Mouse (Mus musculus) embryo, embryonic 11 days (tissue): ENCODE results near the gene Klf16.
A peak's percentile ranks its signal among the peaks of the same experiment; 100 is the strongest.

Experiments
- DNase-seq: peaks from one replicate; pipeline ENCODE4 v3.0.0-alpha.2; 2015

Klf16 gene

DNA sequence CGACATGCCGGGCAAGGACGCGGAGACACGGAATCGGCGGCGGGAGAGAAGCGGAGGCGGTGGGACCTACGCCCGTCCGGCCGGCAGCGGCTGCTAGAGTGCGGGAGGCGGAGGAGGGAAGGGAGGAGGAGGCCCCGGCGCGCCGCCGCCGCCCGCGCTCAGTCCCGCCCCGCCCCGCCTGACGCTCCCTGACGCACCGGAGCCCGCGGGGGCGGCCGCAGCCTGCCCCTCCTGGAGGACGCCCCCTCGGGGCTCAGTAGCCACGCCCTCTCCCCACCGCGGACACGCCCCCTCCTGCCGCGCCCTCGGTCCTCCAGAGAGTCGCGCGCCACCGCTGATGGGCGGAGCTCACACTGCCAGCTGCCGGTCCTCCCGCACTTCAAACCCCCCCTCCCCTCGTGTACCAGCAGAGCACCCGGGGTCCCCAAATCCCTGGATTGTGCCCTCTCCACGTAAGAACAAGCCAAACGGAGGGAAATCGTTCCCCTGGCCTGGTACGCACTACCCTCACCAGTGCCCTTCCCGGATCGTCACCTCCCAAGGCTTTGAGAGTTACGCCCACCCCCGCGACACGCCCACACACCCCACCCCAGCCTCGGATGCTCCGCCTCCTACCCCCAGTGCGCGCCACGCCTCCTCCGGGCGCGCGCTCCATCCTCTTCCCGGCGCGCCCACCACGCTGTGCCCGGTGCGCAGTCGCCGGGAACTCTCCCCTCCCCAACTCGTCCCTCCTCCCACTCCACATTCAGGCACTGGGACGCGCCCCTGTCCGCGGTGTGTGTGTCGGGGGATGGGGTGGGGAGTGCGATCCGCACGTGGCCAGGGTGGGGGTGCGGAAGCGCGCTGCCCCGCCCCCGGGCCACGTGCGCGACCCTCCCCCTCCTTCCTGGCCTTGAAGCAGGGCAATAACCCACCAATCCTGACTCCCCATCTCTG is at the start of gene Klf16:
Klf16 (minus strand) TSS at position 127 of the 936 bp plus-strand sequence.
- peak; percentile 95 for DNase-seq

DNA sequence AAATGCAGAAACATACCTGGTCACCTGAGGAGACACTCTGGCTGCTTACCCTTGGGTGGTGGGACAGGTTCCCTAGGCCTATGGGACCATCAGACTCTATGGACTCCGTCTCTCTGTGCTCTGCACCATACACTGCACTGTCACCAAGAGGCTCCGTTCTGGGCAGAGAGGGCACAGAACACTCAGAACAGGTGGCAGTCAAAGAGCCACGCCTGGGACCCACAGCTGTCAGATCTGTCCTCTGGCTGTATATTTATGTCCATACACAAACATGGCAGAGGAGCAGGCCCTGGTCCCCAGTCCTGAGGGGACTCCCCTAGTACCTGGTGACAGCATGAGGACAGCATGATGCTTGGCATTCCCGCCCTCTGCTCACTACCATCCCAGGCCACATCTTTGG is 48.6 kb upstream of the Klf16 start:
- DNase-seq, result no peak

- peak; percentile 72 for DNase-seq
These were observed 46.5 kb upstream of the Klf16 start for GRCm38 (mm10) chr10:80623457-80624191.

- no peak for DNase-seq
These were observed 45.7 kb upstream of the Klf16 start, which contains the start of gene Csnk1g2 for GRCm38 (mm10) chr10:80622661-80623456. Gene Csnk1g2 (plus strand): TSS chr10:80622838.

DNA sequence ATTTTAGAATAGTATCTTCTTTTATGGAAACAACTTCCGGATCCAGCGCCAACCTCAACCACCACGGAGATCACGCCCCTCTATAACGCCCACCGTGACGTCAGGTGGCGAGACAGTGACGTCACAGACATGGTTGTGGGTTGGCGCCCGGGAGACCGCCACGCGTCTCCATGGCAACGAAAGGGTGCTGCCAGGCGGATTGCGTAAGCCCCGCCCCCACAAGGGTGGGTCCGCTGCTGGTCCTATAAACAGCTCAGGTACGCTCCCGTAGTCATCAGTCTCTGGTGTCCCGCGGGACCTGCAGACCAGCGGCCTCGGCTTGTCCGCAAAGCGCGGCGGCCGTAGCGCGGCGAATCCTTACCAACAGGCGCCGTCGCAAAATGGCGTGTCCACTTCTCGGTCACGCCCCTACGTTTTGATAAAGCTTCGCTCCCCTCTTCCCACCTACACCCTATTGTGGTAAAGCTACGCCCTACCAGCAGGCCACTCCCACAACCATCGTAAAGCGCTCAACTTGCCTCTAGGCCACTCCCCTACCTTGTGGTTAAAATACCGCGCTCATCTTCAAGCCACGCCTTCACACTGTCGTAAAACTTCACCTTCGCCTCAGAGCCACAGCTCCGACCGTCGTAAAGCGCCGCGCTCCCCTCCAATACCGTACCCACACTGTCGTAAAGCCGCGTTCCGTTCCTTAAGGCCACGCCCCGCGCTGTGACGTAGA is 45.0 kb upstream of the Klf16 start:
- peak; percentile 100 for DNase-seq

- no peak for DNase-seq
These were observed 44.5 kb upstream of the Klf16 start for GRCm38 (mm10) chr10:80621690-80621939.

- DNase-seq, result peak; percentile 20
These were observed 43.9 kb upstream of the Klf16 start for GRCm38 (mm10) chr10:80620796-80621689.

- no peak for DNase-seq
These were observed 43.2 kb upstream of the Klf16 start for GRCm38 (mm10) chr10:80620365-80620764.

- DNase-seq, result peak; percentile 29
These were observed 42.5 kb upstream of the Klf16 start for GRCm38 (mm10) chr10:80619465-80620244.

- DNase-seq, result peak; percentile 8
These were observed 41.1 kb upstream of the Klf16 start for GRCm38 (mm10) chr10:80618181-80618580.

DNA sequence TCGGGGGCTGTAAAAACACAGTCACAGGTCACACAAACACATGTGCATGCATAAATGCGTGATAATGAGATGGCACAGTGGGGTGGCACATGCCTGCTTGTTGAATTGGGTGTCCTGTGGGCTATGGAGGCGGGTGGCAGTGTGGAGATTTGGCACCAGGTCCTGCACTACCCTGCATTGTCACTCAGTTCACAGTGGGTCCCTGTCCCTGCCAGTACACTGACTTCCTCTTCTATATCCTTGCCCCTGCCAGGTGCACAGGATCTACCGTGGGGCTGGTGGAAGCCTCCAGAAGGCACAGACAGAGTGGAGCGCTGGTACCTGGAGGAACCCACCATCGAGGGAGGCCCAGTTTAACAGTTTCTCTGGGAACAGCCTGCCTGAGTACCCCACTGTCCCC is 37.2 kb upstream of the Klf16 start:
- DNase-seq, result no peak

GRCm38 (mm10) chr10:80613821-80614220 is 36.7 kb upstream of the Klf16 start:
- DNase-seq, result no peak

- DNase-seq, result no peak
These were observed 34.8 kb upstream of the Klf16 start for GRCm38 (mm10) chr10:80611905-80612304.

DNA sequence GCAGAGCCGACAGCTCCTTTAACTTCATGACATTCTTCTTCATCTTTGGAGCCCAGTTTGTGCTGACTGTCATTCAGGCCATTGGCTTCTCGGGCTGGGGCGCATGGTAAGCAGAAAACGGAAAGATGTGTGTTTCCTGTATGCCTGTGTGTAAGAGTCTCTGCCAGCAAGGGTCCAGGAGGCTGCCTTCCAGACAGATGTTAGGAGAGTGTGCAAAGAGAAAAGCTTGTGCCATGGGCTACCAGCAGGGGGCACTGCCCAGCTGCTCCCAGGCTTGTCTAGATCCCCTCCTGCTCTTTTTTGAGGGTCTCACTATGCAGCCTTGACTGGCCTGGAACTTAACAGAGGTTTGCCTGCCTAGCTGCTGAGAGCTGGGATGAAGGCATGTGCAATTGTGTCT is 33.9 kb upstream of the Klf16 start:
- peak; percentile 61 for DNase-seq

DNA sequence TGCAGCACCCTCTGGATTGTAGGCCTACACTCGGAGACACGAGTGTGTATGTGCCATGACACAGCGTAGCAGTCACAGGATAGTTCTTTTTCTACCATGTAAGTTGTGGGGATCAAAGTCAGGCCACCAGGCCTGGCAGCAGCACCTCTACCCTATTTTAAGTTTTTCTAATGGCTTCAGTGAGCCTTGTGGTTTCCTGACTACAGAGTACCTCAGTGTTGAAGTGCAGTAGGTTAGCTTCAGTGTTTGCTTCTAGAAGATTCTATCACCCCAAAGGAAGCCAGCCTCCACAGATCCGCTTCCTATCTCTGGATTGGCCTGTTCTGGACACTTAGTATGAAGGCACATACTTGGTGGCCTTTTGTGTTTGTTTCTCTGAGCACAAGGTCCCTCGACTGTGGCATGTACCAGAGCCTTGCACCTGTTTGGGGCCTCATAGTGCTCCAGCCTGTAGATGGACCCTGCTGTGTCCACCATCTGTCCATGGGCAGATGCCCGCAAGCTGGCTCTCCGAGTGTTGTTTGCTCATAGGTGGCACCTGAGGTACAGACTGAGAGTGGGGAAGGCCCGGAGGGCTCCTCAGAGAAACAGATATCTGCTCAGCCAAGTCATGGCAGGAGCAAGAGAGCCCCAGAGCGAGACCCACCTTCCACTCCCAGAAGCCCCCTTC is 33.1 kb upstream of the Klf16 start:
- DNase-seq, result no peak

- DNase-seq, result no peak
These were observed 32.3 kb upstream of the Klf16 start for GRCm38 (mm10) chr10:80609269-80609924.

- DNase-seq, result no peak
These were observed 31.3 kb upstream of the Klf16 start for GRCm38 (mm10) chr10:80608435-80608834.

- DNase-seq, result no peak
These were observed 29.7 kb upstream of the Klf16 start for GRCm38 (mm10) chr10:80606737-80607350.

- DNase-seq, result no peak
These were observed 29.2 kb upstream of the Klf16 start for GRCm38 (mm10) chr10:80606306-80606705.
